ENCODE assay signal across 16 mouse cellular contexts in genomic region chr9:57577144-57577849, GRCm38 (mm10). TPM values are rescaled to one million over a fixed set of nuclear protein-coding genes. Genes with fewer than 3 reads are reported as not detected.
DNase-seq lines count a peak whose midpoint lies in the region; ATAC-seq lines count a peak whose summit lies in the region.
"Had no signal": no experiment of that assay in that cellular context is flagged by ENCODE, and none has a peak within 500 bp of the region (broad histone marks: within the 10 kb centered on the region; RNA-seq: fewer than 3 reads in every experiment).

No protein-coding gene starts in this region.

- ATAC-seq in activated CD4-positive, CD25-positive, alpha-beta regulatory T cell, adult 4 months = peak; percentile 43
- no peak for ATAC-seq in kidney, embryonic 16.5 days (ENCODE audit: low FRiP score, low TSS enrichment)
- ATAC-seq: intestine, postnatal 0 days had no signal

- peaks cover 98% of the 10 kb centered on the region for H3K4me1 ChIP-seq in megakaryocyte, embryonic 14.5 days
- 0 out of 2 replicates have a peak, but pooled peaks cover 8% of the 10 kb centered on the region for H3K4me1 ChIP-seq in heart, embryonic 10.5 days
- H3K4me1 ChIP-seq in kidney, embryonic 16.5 days (ENCODE audit: insufficient read depth, low read length) = no peaks in the 10 kb centered on the region
- H3K4me1 ChIP-seq: forebrain, embryonic 10.5 days; hindbrain, embryonic 10.5 days; limb, embryonic 13.5 days had no signal

- peak; percentile 40 for DNase-seq in c-Kit-positive CD71-positive TER-119-negative erythroid progenitor cells, embryonic 14.5 days (ENCODE audit: low read depth)
- DNase-seq in liver = peak; percentile 58
- DNase-seq in heart, embryonic 10.5 days (ENCODE audit: low spot score) = no peak
- no peak for DNase-seq in heart, adult 11 months
- DNase-seq: cerebellum, adult 9-10 months; heart, adult 2 months; kidney, postnatal 4 days; thymus, adult 18-20 months had no signal

- no peak overlapping the region for H3K27ac ChIP-seq in heart, embryonic 10.5 days
- no peak overlapping the region for H3K27ac ChIP-seq in kidney, embryonic 16.5 days (ENCODE audit: low read length)
- H3K27ac ChIP-seq: embryonic facial prominence, embryonic 10.5 days; forebrain, embryonic 10.5 days; heart, adult 2 months; hindbrain, embryonic 10.5 days; limb, embryonic 13.5 days had no signal

- no peaks in the 10 kb centered on the region for H3K27me3 ChIP-seq in megakaryocyte, embryonic 14.5 days (replicated peaks)
- no peaks in the 10 kb centered on the region for H3K27me3 ChIP-seq in heart, embryonic 10.5 days (ENCODE audit: insufficient read depth, poor library complexity, severe bottlenecking)
- no peaks in the 10 kb centered on the region for H3K27me3 ChIP-seq in kidney, embryonic 16.5 days (ENCODE audit: insufficient read depth, low read length)
- H3K27me3 ChIP-seq: limb, embryonic 13.5 days had no signal

- no peaks in the 10 kb centered on the region for H3K9me3 ChIP-seq in megakaryocyte, embryonic 14.5 days
- H3K9me3 ChIP-seq in heart, embryonic 10.5 days = no peaks in the 10 kb centered on the region
- H3K9me3 ChIP-seq in kidney, embryonic 16.5 days (ENCODE audit: low read length) = no peaks in the 10 kb centered on the region
- H3K9me3 ChIP-seq: embryonic facial prominence, embryonic 10.5 days; forebrain, embryonic 10.5 days; hindbrain, embryonic 10.5 days; limb, embryonic 13.5 days had no signal

- H3K36me3 ChIP-seq in megakaryocyte, embryonic 14.5 days (replicated peaks; ENCODE audit: low read length) = peaks cover 91% of the 10 kb centered on the region
- H3K36me3 ChIP-seq in heart, embryonic 10.5 days = peaks cover 60% of the 10 kb centered on the region
- peaks cover 46% of the 10 kb centered on the region for H3K36me3 ChIP-seq in kidney, embryonic 16.5 days (ENCODE audit: insufficient read depth, low read length)

- H3K4me2 ChIP-seq in kidney, embryonic 16.5 days (replicated peaks; ENCODE audit: low read depth, low read length) = no peak overlapping the region
- H3K4me2 ChIP-seq: limb, embryonic 13.5 days had no signal

- peak overlapping the region; percentile 86 for H3K4me3 ChIP-seq in megakaryocyte, embryonic 14.5 days (replicated peaks)
- H3K4me3 ChIP-seq in heart, embryonic 10.5 days = no peak overlapping the region
- H3K4me3 ChIP-seq in kidney, embryonic 16.5 days (ENCODE audit: low read length) = no peak overlapping the region
- H3K4me3 ChIP-seq: embryonic facial prominence, embryonic 10.5 days; forebrain, embryonic 10.5 days; heart, adult 2 months; hindbrain, embryonic 10.5 days; limb, embryonic 13.5 days had no signal

- H3K9ac ChIP-seq in kidney, embryonic 16.5 days (replicated peaks; ENCODE audit: low read length) = no peak overlapping the region
- H3K9ac ChIP-seq: limb, embryonic 13.5 days had no signal

- 70% methylated on average over 6 of the region's 6 CpGs for WGBS in heart, embryonic 10.5 days
- 86% methylated on average over 6 of the region's 6 CpGs for WGBS in kidney, embryonic 16.5 days

RNA-seq across cellular contexts. Expression of gene Ulk3, which starts 12.0 kb away (rescaled TPM):
- polyA plus RNA-seq in activated CD4-positive, CD25-positive, alpha-beta regulatory T cell, adult 4 months (2017; shearing (Covaris generic)) = 10 to 100 TPM; 25.1 to 29.3 TPM
- polyA plus RNA-seq in megakaryocyte, embryonic 14.5 days (2012; ENCODE audit: insufficient read depth, low replicate concordance) = 3.3 and 4.7 TPM in 2 replicates
- 17.4 and 21.8 TPM in 2 replicates for polyA plus RNA-seq in heart, embryonic 10.5 days (2016; fragmentation: Nextera tagmentation; extraction: Ambion mirVana)
- polyA plus RNA-seq in kidney, embryonic 16.5 days (2015; fragmentation: Nextera tagmentation; extraction: Ambion mirVana) = 18.3 and 22.7 TPM in 2 replicates

RNA-seq across cellular contexts. Expression of gene Scamp2, which starts 16.6 kb away (rescaled TPM):
- 10 to 100 TPM; 68.7 to 92.7 TPM for polyA plus RNA-seq in activated CD4-positive, CD25-positive, alpha-beta regulatory T cell, adult 4 months (2017; shearing (Covaris generic))
- 49.4 and 55.8 TPM in 2 replicates for polyA plus RNA-seq in megakaryocyte, embryonic 14.5 days (2012; ENCODE audit: insufficient read depth, low replicate concordance)
- polyA plus RNA-seq in heart, embryonic 10.5 days (2016; fragmentation: Nextera tagmentation; extraction: Ambion mirVana) = 53.5 and 53.9 TPM in 2 replicates
- 93.4 and 101 TPM in 2 replicates for polyA plus RNA-seq in kidney, embryonic 16.5 days (2015; fragmentation: Nextera tagmentation; extraction: Ambion mirVana)

RNA-seq across cellular contexts. Expression of gene Mpi, which starts 24.7 kb away (rescaled TPM):
- polyA plus RNA-seq in activated CD4-positive, CD25-positive, alpha-beta regulatory T cell, adult 4 months (2017; shearing (Covaris generic)) = 10 to 100 TPM in 1 of 2 experiments, 1 to 10 TPM in 1; 7.8 to 14.8 TPM
- polyA plus RNA-seq in megakaryocyte, embryonic 14.5 days (2012; ENCODE audit: insufficient read depth, low replicate concordance) = 1.6 and 4.5 TPM in 2 replicates
- 80.6 and 102 TPM in 2 replicates for polyA plus RNA-seq in heart, embryonic 10.5 days (2016; fragmentation: Nextera tagmentation; extraction: Ambion mirVana)
- polyA plus RNA-seq in kidney, embryonic 16.5 days (2015; fragmentation: Nextera tagmentation; extraction: Ambion mirVana) = 54.6 and 57.2 TPM in 2 replicates

RNA-seq across cellular contexts. Expression of gene Cplx3, which starts 28.8 kb away (rescaled TPM):
- not detected for polyA plus RNA-seq in activated CD4-positive, CD25-positive, alpha-beta regulatory T cell, adult 4 months (2017; shearing (Covaris generic))
- 1.1 TPM in 1 of 2 replicates, not detected in the other for polyA plus RNA-seq in megakaryocyte, embryonic 14.5 days (2012; ENCODE audit: insufficient read depth, low replicate concordance)
- 0.15 TPM in 1 of 2 replicates, not detected in the other for polyA plus RNA-seq in heart, embryonic 10.5 days (2016; fragmentation: Nextera tagmentation; extraction: Ambion mirVana)
- not detected in 2 replicates for polyA plus RNA-seq in kidney, embryonic 16.5 days (2015; fragmentation: Nextera tagmentation; extraction: Ambion mirVana)
- polyA plus RNA-seq: heart, adult 2 months; intestine, postnatal 0 days; limb, embryonic 13.5 days had no signal

RNA-seq across cellular contexts. Expression of gene Fam219b, which starts 40.0 kb away (rescaled TPM):
- 10 to 100 TPM; 21.7 to 33.7 TPM for polyA plus RNA-seq in activated CD4-positive, CD25-positive, alpha-beta regulatory T cell, adult 4 months (2017; shearing (Covaris generic))
- 4.9 TPM in 2 replicates for polyA plus RNA-seq in megakaryocyte, embryonic 14.5 days (2012; ENCODE audit: insufficient read depth, low replicate concordance)
- 14.2 and 14.9 TPM in 2 replicates for polyA plus RNA-seq in heart, embryonic 10.5 days (2016; fragmentation: Nextera tagmentation; extraction: Ambion mirVana)
- polyA plus RNA-seq in kidney, embryonic 16.5 days (2015; fragmentation: Nextera tagmentation; extraction: Ambion mirVana) = 19.0 and 19.8 TPM in 2 replicates

Comparison
In these comparisons a context has a peak if more than half of its experiments do, and no peak if none do; other contexts are left out.
1. DNase-seq: peak in c-Kit-positive CD71-positive TER-119-negative erythroid progenitor cells, embryonic 14.5 days (single experiment) and liver (single experiment); none in heart, embryonic 10.5 days (single experiment) and heart, adult 11 months (single experiment).